Mouse (Mus musculus) bone marrow, adult 2 months (tissue): ENCODE results near the gene Stpg4.

Experiments
- CTCF ChIP-seq: fragments of 200-500 bp; IDR thresholded peaks from 2 replicates; pipeline ENCODE4 v1.5.1; 2011; ENCODE audit warnings: low read length, control low read depth; ENCODE audit not compliant: control insufficient read depth, insufficient read depth
- POLR2A ChIP-seq: fragments of 200-500 bp; IDR thresholded peaks from 2 replicates; pipeline ENCODE4 v1.6.1; 2011; ENCODE audit warnings: low read depth, mild to moderate bottlenecking, control low read depth, low read length, borderline replicate concordance; ENCODE audit not compliant: control insufficient read depth

- TF ChIP-seq CTCF: no peak
- no peak for TF ChIP-seq POLR2A
These were observed 82.9 kb downstream of the Stpg4 start for GRCm38 (mm10) chr17:87344441-87345251.
